Mouse (Mus musculus) neural tube, embryonic 12.5 days (tissue): ENCODE measurements around the gene Mctp1. TPM values are rescaled to one million over a fixed set of nuclear protein-coding genes. Genes with fewer than 3 reads are reported as not detected.
"Not testable (repeated sequence)": the region's sequence is repeated elsewhere in the genome, so short reads cannot be mapped to it uniquely, and the experiment has no call there.

Experiments used
- ATAC-seq: fragments of 200-750 bp; cut with Nextera tagmentation; 2 replicates; pipeline ENCODE4 v1.8.0; 2017; ENCODE audit warnings: low read depth, mild to moderate bottlenecking, moderate TSS enrichment, moderate library complexity; ENCODE audit not compliant: low FRiP score
- H3K27ac ChIP-seq: fragments of 300-500 bp; sonication (generic); 2 replicates; pipeline ENCODE4 v1.5.1; 2016
- H3K27me3 ChIP-seq: fragments of 300-500 bp; sonication (generic); replicated peaks from 2 replicates; pipeline ENCODE4 v1.6.1; 2016; ENCODE audit warnings: mild to moderate bottlenecking
- H3K36me3 ChIP-seq: fragments of 300-500 bp; sonication (generic); 2 replicates; pipeline ENCODE4 v1.6.1; 2016; ENCODE audit warnings: mild to moderate bottlenecking
- H3K4me1 ChIP-seq: fragments of 300-500 bp; sonication (generic); 2 replicates; pipeline ENCODE4 v1.6.1; 2016
- H3K4me2 ChIP-seq: fragments of 300-500 bp; sonication (generic); replicated peaks from 2 replicates; pipeline ENCODE4 v1.6.1; 2016; ENCODE audit warnings: mild to moderate bottlenecking
- H3K4me3 ChIP-seq: fragments of 300-500 bp; sonication (generic); 2 replicates; pipeline ENCODE4 v1.5.1; 2016
- H3K9ac ChIP-seq: fragments of 300-500 bp; sonication (generic); 2 replicates; pipeline ENCODE4 v1.6.1; 2016; ENCODE audit warnings: mild to moderate bottlenecking
- H3K9me3 ChIP-seq: fragments of 300-500 bp; sonication (generic); 2 replicates; pipeline ENCODE4 v1.6.1; 2016; ENCODE audit warnings: mild to moderate bottlenecking
- WGBS: fragments of 180-500 bp; shearing (Covaris S2); methylation state at CpG from one replicate; pipeline ENCODE4 v1.1.7; 2016; 5-methylcytosine and 5-hydroxymethylcytosine counted together
- polyA plus RNA-seq: library from polyadenylated mRNA; unstranded; fragments of >200 nt; fragmentation: Nextera tagmentation; extraction: Ambion mirVana; gene quantifications from 2 replicates; pipeline ENCODE4 v1.2.1, GENCODE M21; 2016

Gene Mctp1
- polyA plus RNA-seq: 0.39 and 0.75 TPM in 2 replicates

GRCm38 (mm10) chr13:76383972-76384663 is at the start of gene Mctp1:
Mctp1 (plus strand) TSS chr13:76384535.
- Histone ChIP-seq H3K4me2 (peak within 1 kb of the TSS; percentile 99), H3K27ac (no peak within 1 kb of the TSS), H3K4me1 (peaks cover 4% of the 10 kb centered on the region; the same call in 1 of the 2 replicates), H3K9me3 (no peaks in the 10 kb centered on the region), H3K4me3 (peak within 1 kb of the TSS; percentile 65), H3K9ac (peak within 1 kb of the TSS; percentile 77), H3K27me3 (peaks cover 14% of the 10 kb centered on the region; the same call in 1 of the 2 replicates), H3K36me3 (no peaks in the 10 kb centered on the region)
- under 1% methylated on average over 60 of the region's 62 CpGs for WGBS
- ATAC-seq: peak; percentile 92

- not testable (repeated sequence) for H3K4me2 ChIP-seq, H3K27me3 ChIP-seq, ATAC-seq, H3K9ac ChIP-seq, H3K36me3 ChIP-seq, H3K27ac ChIP-seq, H3K4me1 ChIP-seq, H3K9me3 ChIP-seq, H3K4me3 ChIP-seq
- WGBS: 87% methylated on average over 21 of the region's 21 CpGs
These were observed 38.4 kb upstream of the Mctp1 start for GRCm38 (mm10) chr13:76345941-76346340.

- ATAC-seq: no peak
- Histone ChIP-seq H3K9ac (no peak overlapping the region), H3K4me3 (no peak overlapping the region), H3K27me3 (no peaks in the 10 kb centered on the region), H3K4me1 (no peaks in the 10 kb centered on the region), H3K4me2 (no peak overlapping the region), H3K27ac (no peak overlapping the region), H3K9me3 (no peaks in the 10 kb centered on the region), H3K36me3 (no peaks in the 10 kb centered on the region)
These were observed 25.6 kb upstream of the Mctp1 start for GRCm38 (mm10) chr13:76358720-76359119.

- peak overlapping the region; percentile 65 for H3K4me3 ChIP-seq
- H3K4me1 ChIP-seq: peaks cover 4% of the 10 kb centered on the region; the same call in 1 of the 2 replicates
- ATAC-seq: peak; percentile 95
- H3K27me3 ChIP-seq: peaks cover 14% of the 10 kb centered on the region; the same call in 1 of the 2 replicates
- H3K9ac ChIP-seq: peak overlapping the region; percentile 77
- no peak overlapping the region for H3K27ac ChIP-seq
- H3K36me3 ChIP-seq: no peaks in the 10 kb centered on the region
- no peaks in the 10 kb centered on the region for H3K9me3 ChIP-seq
- WGBS: 2% methylated on average over 58 of the region's 58 CpGs
- peak overlapping the region; percentile 99 for H3K4me2 ChIP-seq
These were observed 515 bp downstream of the Mctp1 start for GRCm38 (mm10) chr13:76384664-76385435.

GRCm38 (mm10) chr13:76388615-76389014 is 4.3 kb downstream of the Mctp1 start:
- no peak for ATAC-seq

GRCm38 (mm10) chr13:76391920-76392319 is 7.6 kb downstream of the Mctp1 start:
- Histone ChIP-seq H3K9me3 (no peaks in the 10 kb centered on the region), H3K36me3 (no peaks in the 10 kb centered on the region), H3K4me3 (no peak overlapping the region), H3K4me1 (no peaks in the 10 kb centered on the region), H3K9ac (no peak overlapping the region), H3K27ac (no peak overlapping the region), H3K4me2 (no peak overlapping the region), H3K27me3 (no peaks in the 10 kb centered on the region)
- ATAC-seq: no peak
- WGBS: 63% methylated on average over 2 of the region's 2 CpGs

More at GRCm38 (mm10) chr13:76388615-76389014, 4.3 kb downstream of the Mctp1 start:
- Histone ChIP-seq H3K4me2 (no peak overlapping the region), H3K4me3 (no peak overlapping the region), H3K4me1 (peaks cover 4% of the 10 kb centered on the region; the same call in 1 of the 2 replicates), H3K9me3 (no peaks in the 10 kb centered on the region), H3K27me3 (peaks cover 7% of the 10 kb centered on the region; the same call in 1 of the 2 replicates), H3K9ac (no peak overlapping the region), H3K36me3 (no peaks in the 10 kb centered on the region), H3K27ac (no peak overlapping the region)
- 81% methylated on average over 3 of the region's 3 CpGs for WGBS

GRCm38 (mm10) chr13:76393106-76393505 is 8.8 kb downstream of the Mctp1 start:
- H3K9me3 ChIP-seq: no peaks in the 10 kb centered on the region
- 87% methylated on average over 3 of the region's 3 CpGs for WGBS
- no peak for ATAC-seq
- H3K27me3 ChIP-seq: no peaks in the 10 kb centered on the region
- H3K9ac ChIP-seq: no peak overlapping the region
- no peak overlapping the region for H3K4me3 ChIP-seq
- H3K4me2 ChIP-seq: no peak overlapping the region
- no peak overlapping the region for H3K27ac ChIP-seq
- H3K36me3 ChIP-seq: no peaks in the 10 kb centered on the region
- no peaks in the 10 kb centered on the region for H3K4me1 ChIP-seq

GRCm38 (mm10) chr13:76395906-76396305 is 11.6 kb downstream of the Mctp1 start:
- ATAC-seq: no peak
- no peak overlapping the region for H3K27ac ChIP-seq
- H3K4me1 ChIP-seq: no peaks in the 10 kb centered on the region
- H3K36me3 ChIP-seq: no peaks in the 10 kb centered on the region
- H3K4me2 ChIP-seq: no peak overlapping the region
- no peak overlapping the region for H3K4me3 ChIP-seq
- no peaks in the 10 kb centered on the region for H3K9me3 ChIP-seq
- no peaks in the 10 kb centered on the region for H3K27me3 ChIP-seq
- no peak overlapping the region for H3K9ac ChIP-seq

- WGBS: 79% methylated on average over 2 of the region's 2 CpGs
- Histone ChIP-seq H3K4me2 (no peak overlapping the region), H3K4me3 (no peak overlapping the region), H3K36me3 (no peaks in the 10 kb centered on the region), H3K9me3 (no peaks in the 10 kb centered on the region), H3K27ac (no peak overlapping the region), H3K27me3 (no peaks in the 10 kb centered on the region), H3K9ac (no peak overlapping the region), H3K4me1 (no peaks in the 10 kb centered on the region)
- no peak for ATAC-seq
These were observed 25.0 kb downstream of the Mctp1 start for GRCm38 (mm10) chr13:76409296-76409695.

GRCm38 (mm10) chr13:76410665-76411064 is 26.3 kb downstream of the Mctp1 start:
- 85% methylated on average over 1 of the region's 1 CpGs for WGBS
- H3K27ac ChIP-seq: no peak overlapping the region
- H3K4me2 ChIP-seq: no peak overlapping the region
- H3K4me1 ChIP-seq: no peaks in the 10 kb centered on the region
- no peak for ATAC-seq
- H3K27me3 ChIP-seq: no peaks in the 10 kb centered on the region
- H3K9ac ChIP-seq: no peak overlapping the region
- no peak overlapping the region for H3K4me3 ChIP-seq
- no peaks in the 10 kb centered on the region for H3K9me3 ChIP-seq
- H3K36me3 ChIP-seq: no peaks in the 10 kb centered on the region

GRCm38 (mm10) chr13:76415346-76415745 is 31.0 kb downstream of the Mctp1 start:
- H3K9me3 ChIP-seq: no peaks in the 10 kb centered on the region
- no peak overlapping the region for H3K4me2 ChIP-seq
- ATAC-seq: no peak
- no peak overlapping the region for H3K9ac ChIP-seq
- no peaks in the 10 kb centered on the region for H3K27me3 ChIP-seq
- no peak overlapping the region for H3K4me3 ChIP-seq
- H3K36me3 ChIP-seq: no peaks in the 10 kb centered on the region
- H3K4me1 ChIP-seq: no peaks in the 10 kb centered on the region
- H3K27ac ChIP-seq: no peak overlapping the region

GRCm38 (mm10) chr13:76420111-76420510 is 35.8 kb downstream of the Mctp1 start:
- no peak for ATAC-seq
- H3K4me3 ChIP-seq: no peak overlapping the region
- no peak overlapping the region for H3K27ac ChIP-seq
- 87% methylated on average over 4 of the region's 4 CpGs for WGBS
- no peaks in the 10 kb centered on the region for H3K9me3 ChIP-seq
- no peak overlapping the region for H3K9ac ChIP-seq
- H3K27me3 ChIP-seq: no peaks in the 10 kb centered on the region
- H3K36me3 ChIP-seq: no peaks in the 10 kb centered on the region
- no peaks in the 10 kb centered on the region for H3K4me1 ChIP-seq
- no peak overlapping the region for H3K4me2 ChIP-seq
